10 mouse cellular contexts compared by ENCODE assay signal in genomic region chr14:9475169-9475568, GRCm38 (mm10).
DNase-seq lines count a peak whose midpoint lies in the region; ATAC-seq lines count a peak whose summit lies in the region.
"Had no signal": no experiment of that assay in that cellular context is flagged by ENCODE, and none has a peak within 500 bp of the region (broad histone marks: within the 10 kb centered on the region; RNA-seq: fewer than 3 reads in every experiment).

No protein-coding gene starts in this region.

- H3K4me1 ChIP-seq in kidney, embryonic 14.5 days (ENCODE audit: control insufficient read depth, insufficient read depth, low read length), result no peaks in the 10 kb centered on the region

- H3K9me3 ChIP-seq in kidney, embryonic 14.5 days (ENCODE audit: control insufficient read depth, low read length), result no peaks in the 10 kb centered on the region

- intact Hi-C loops in gastrocnemius, postnatal 36 days (cut with DNase I), result no loop called here
- intact Hi-C loops in left cerebral cortex, postnatal 36 days (cut with DNase I), result no loop called here

- H3K27me3 ChIP-seq in kidney, embryonic 14.5 days (ENCODE audit: control insufficient read depth, insufficient read depth, low read length), result no peaks in the 10 kb centered on the region

- 82% methylated on average over 7 of the region's 7 CpGs for WGBS in kidney, embryonic 14.5 days

- ATAC-seq in kidney, embryonic 14.5 days (ENCODE audit: low FRiP score, low TSS enrichment), result no peak
- ATAC-seq: hindbrain, embryonic 16.5 days had no signal

- no peak overlapping the region for H3K9ac ChIP-seq in kidney, embryonic 14.5 days (ENCODE audit: low read depth, low read length)

- no peak overlapping the region for H3K27ac ChIP-seq in kidney, embryonic 14.5 days (ENCODE audit: low read depth, low read length)

- no peak overlapping the region for H3K4me2 ChIP-seq in kidney, embryonic 14.5 days (replicated peaks; ENCODE audit: low read depth, low read length)

- H3K36me3 ChIP-seq in kidney, embryonic 14.5 days (ENCODE audit: control insufficient read depth, insufficient read depth, low read length), result no peaks in the 10 kb centered on the region

- no peak overlapping the region for H3K4me3 ChIP-seq in kidney, embryonic 14.5 days (ENCODE audit: low read length)

- DNase-seq in adrenal gland, adult 8-10 months, result peak; percentile 11
- DNase-seq in adrenal gland, postnatal 4 days (ENCODE audit: low spot score in 2 of 2), result no peak
- peak; percentile 12 for DNase-seq in lung, postnatal 10 days
- no peak for DNase-seq in lung, postnatal 4 days
- DNase-seq in gastrocnemius, postnatal 36 days, result peak; percentile 30 to 36
- DNase-seq in telencephalon, adult 2 months (ENCODE audit: low read depth, low spot score), result peak; percentile 17
- no peak for DNase-seq in left cerebral cortex, postnatal 36 days (ENCODE audit: low spot score in 2 of 2)
- DNase-seq: cerebellum, adult 11-12 months had no signal

Comparison
In these comparisons a context has a peak if more than half of its experiments do, and no peak if none do; other contexts are left out.
1. DNase-seq: peak in adrenal gland, adult 8-10 months (single experiment), lung, postnatal 10 days (single experiment), gastrocnemius, postnatal 36 days (2 of 2) and telencephalon, adult 2 months (single experiment); none in adrenal gland, postnatal 4 days (0 of 2), lung, postnatal 4 days (0 of 2) and left cerebral cortex, postnatal 36 days (0 of 2).